22 mouse cellular contexts compared by ENCODE assay signal in genomic region chr4:55734331-55734730, GRCm38 (mm10).
DNase-seq lines count a peak whose midpoint lies in the region; TF ChIP-seq lines count a peak whose summit lies in the region.
"Had no signal": no experiment of that assay in that cellular context is flagged by ENCODE, and none has a peak within 500 bp of the region (broad histone marks: within the 10 kb centered on the region; RNA-seq: fewer than 3 reads in every experiment).

No protein-coding gene starts in this region.

- H3K79me3 ChIP-seq in C2C12 (ENCODE audit: low read depth): no peaks in the 10 kb centered on the region

- no peak overlapping the region for H3K4me3 ChIP-seq in C2C12 (ENCODE audit: insufficient read depth, poor library complexity, severe bottlenecking)
- no peak overlapping the region for H3K4me3 ChIP-seq in embryonic fibroblast, embryonic 13.5 days (ENCODE audit: insufficient read depth, low read length)
- H3K4me3 ChIP-seq: embryonic facial prominence, embryonic 10.5 days; embryonic facial prominence, embryonic 12.5 days; erythroblast, embryonic 14.5 days; forebrain, embryonic 10.5 days; forebrain, embryonic 12.5 days had no signal

- H3K79me2 ChIP-seq in C2C12 (ENCODE audit: control insufficient read depth, insufficient read depth): no peaks in the 10 kb centered on the region

- no peak for TF ChIP-seq CTCF in C2C12 (IDR thresholded peaks at IDR 0.05; ENCODE audit: control insufficient read depth, insufficient read depth, insufficient read length)
- no peak for TF ChIP-seq CTCF in embryonic fibroblast, embryonic 13.5 days (IDR thresholded peaks at IDR 0.05; ENCODE audit: borderline replicate concordance, insufficient read depth, low read length)

- DNase-seq in heart, adult 11 months: peak; percentile 67
- no peak for DNase-seq in heart, adult 18-20 months
- no peak for DNase-seq in kidney, postnatal 10 days
- DNase-seq in ovary, adult 18-20 months (ENCODE audit: low spot score): no peak
- no peak for DNase-seq in spleen, adult 12 weeks (ENCODE audit: low spot score)
- DNase-seq: adrenal gland, adult 2 months; adrenal gland, postnatal 10 days; adrenal gland, postnatal 25 days; B cell, adult 2 months; cerebellum, adult 11-12 months; cerebellum, adult 2 months; cerebellum, adult 9-10 months; cerebellum, postnatal 10 days; cerebellum, postnatal 25 days had no signal

- no peak for TF ChIP-seq POLR2A in embryonic fibroblast, embryonic 13.5 days (IDR thresholded peaks at IDR 0.05; ENCODE audit: low read depth, low read length)

- H3ac ChIP-seq in C2C12 (ENCODE audit: control insufficient read depth, insufficient read length, low read depth): no peak overlapping the region

- no peaks in the 10 kb centered on the region for H3K27me3 ChIP-seq in C2C12 (ENCODE audit: control insufficient read depth, insufficient read depth, insufficient read length)
- H3K27me3 ChIP-seq: embryonic facial prominence, embryonic 12.5 days; forebrain, embryonic 12.5 days; Patski had no signal

- H3K27ac ChIP-seq in embryonic fibroblast, embryonic 13.5 days (ENCODE audit: insufficient read depth, low read length): peak overlapping the region; percentile 87
- H3K27ac ChIP-seq: embryonic facial prominence, embryonic 10.5 days; embryonic facial prominence, embryonic 12.5 days; forebrain, embryonic 10.5 days; forebrain, embryonic 12.5 days had no signal

- peaks cover 29% of the 10 kb centered on the region for H3K4me1 ChIP-seq in embryonic fibroblast, embryonic 13.5 days (ENCODE audit: control insufficient read depth, insufficient read depth, low read length)
- H3K4me1 ChIP-seq: embryonic facial prominence, embryonic 10.5 days; embryonic facial prominence, embryonic 12.5 days; forebrain, embryonic 10.5 days; forebrain, embryonic 12.5 days had no signal

- no peaks in the 10 kb centered on the region for H3K36me3 ChIP-seq in C2C12 (ENCODE audit: control insufficient read depth, insufficient read depth)
- H3K36me3 ChIP-seq: embryonic facial prominence, embryonic 10.5 days; embryonic facial prominence, embryonic 12.5 days; forebrain, embryonic 10.5 days; forebrain, embryonic 12.5 days had no signal

TF ChIP-seq in C2C12, 6 proteins besides CTCF, POLR2A, EP300 and RAD21:
- TF ChIP-seq CEBPB (IDR thresholded peaks at IDR 0.05; ENCODE audit: low read depth) (no peak), MYOD1 (IDR thresholded peaks at IDR 0.05; ENCODE audit: control insufficient read depth, insufficient read length, low read depth) (no peak), USF1 (IDR thresholded peaks at IDR 0.05; ENCODE audit: low read depth) (no peak), MYOG (IDR thresholded peaks at IDR 0.05; ENCODE audit: control insufficient read depth, extremely low read depth, insufficient read length) (no peak), MAX (IDR thresholded peaks at IDR 0.05) (no peak), FOSL1 (IDR thresholded peaks at IDR 0.05; ENCODE audit: insufficient read depth, low read length, poor library complexity, severe bottlenecking) (peak; percentile 30)
